Mouse (Mus musculus): ENCODE measurements at regions not wholly inside any gene's neighbourhood (a gene's known extent, or its start where the extent isn't known, plus 50 kb on each side); places are given as distances from the start of the nearest gene placed in this dataset.

GRCm38 (mm10) chr2:75545971-75546370 is 113.1 kb upstream of the Hnrnpa3 start:
- TF ChIP-seq GATA1 (IDR thresholded peaks at IDR 0.05; ENCODE audit: low read length) (no peak), TAL1 (IDR thresholded peaks at IDR 0.05; ENCODE audit: low read length) (no peak)

All from erythroblast, embryonic 14.5 days (primary cell).